Mouse (Mus musculus): ENCODE results near the gene Zfp319. TPM values are rescaled to one million over a fixed set of nuclear protein-coding genes. Genes with fewer than 3 reads are reported as not detected.

Zfp319 gene
- total RNA-seq, 2 experiments from 2014 or later = 12.5 to 14.3 TPM

GRCm38 (mm10) chr8:95348811-95349630 is 17.3 kb upstream of the Zfp319 start:
- peak; percentile 80 for DNase-seq

DNA sequence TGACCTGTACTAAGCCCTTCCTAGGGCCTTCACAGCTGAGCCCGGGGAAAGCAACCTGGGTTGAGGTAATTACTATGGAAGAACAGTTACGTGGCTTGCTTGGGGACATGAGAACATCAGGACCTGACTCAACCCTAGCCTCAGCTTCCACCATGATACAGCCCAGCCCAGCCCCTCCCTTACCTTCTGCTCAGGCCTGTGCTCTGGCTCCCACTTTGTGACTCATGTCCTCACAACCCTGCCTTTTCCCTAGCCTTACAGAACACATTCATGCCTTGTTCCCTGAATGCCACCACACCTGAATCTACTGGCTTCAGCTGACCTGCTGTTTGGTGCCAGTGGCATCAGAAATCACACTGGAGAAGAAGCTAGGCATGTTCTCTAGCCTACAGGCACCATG is 16.6 kb upstream of the Zfp319 start:
- no peak for DNase-seq

DNA sequence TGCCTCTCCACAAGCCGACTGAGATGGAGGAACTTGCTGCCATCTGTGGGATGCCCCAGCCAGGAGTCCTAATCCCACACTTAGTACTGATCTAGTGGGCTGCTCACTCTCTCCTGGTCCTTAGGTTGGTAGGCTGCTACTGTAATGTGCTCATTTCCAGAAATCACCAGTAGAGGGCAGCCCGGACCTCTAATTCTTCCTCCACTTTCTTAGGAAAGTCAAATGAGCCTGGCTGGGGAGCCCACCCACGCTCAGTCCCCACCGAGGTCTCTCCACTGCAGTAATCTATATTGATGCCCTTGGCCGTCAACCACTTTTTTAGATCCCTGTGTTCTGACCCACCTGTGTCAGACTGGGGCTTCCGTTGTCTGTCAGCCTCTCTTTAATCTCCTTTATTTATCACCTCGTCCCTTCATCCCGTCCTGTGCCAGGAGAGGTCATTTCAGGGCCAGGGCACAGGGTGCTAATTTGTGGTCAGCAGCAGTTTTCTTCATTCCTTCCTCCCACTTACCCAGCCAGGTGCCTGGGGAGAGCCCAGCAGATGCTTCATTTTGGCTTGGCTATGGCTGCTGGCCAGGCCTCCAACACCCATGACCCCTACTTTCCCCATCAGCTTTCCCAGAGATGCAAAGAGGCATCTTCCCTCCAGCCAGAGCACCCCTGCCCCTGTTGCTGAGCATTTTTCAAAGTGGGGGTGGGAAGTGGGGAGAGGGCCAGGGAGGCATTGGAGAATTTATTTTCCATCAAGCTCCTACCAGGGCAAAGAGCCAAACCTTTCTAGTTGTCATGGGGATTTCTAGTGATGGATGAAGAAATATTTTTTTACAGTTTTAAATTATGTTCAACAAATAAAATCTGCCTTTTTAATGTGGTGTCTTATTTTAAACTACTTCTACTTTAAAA is 15.1 kb upstream of the Zfp319 start:
- DNase-seq = peak; percentile 88

DNA sequence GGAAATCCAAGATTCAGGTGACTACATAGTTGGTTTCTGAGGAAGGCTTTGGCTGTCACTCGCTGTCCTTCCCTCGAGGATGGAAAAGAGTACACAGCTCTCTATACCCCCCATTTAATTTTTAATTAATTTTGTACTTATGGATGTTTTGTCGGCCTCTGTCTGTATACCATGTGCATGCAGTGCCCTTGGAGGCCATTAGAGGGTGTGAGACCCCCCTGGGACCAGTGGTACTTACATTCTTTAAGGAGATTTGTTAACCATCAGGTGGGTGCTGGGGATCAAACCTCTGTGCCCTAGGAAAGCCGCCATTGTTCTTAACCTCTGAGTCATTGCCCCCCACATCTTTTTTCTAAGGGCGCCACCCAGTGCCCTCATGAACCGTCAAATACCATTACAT is 12.9 kb upstream of the Zfp319 start:
- DNase-seq = no peak

GRCm38 (mm10) chr8:95341721-95342120 is 10.0 kb upstream of the Zfp319 start:
- peak; percentile 65 for DNase-seq

- DNase-seq = no peak
Measured at GRCm38 (mm10) chr8:95336363-95336762, 4.6 kb upstream of the Zfp319 start.

GRCm38 (mm10) chr8:95335706-95336105 is 4.0 kb upstream of the Zfp319 start:
- DNase-seq = no peak

- no peak for DNase-seq
Measured at GRCm38 (mm10) chr8:95332437-95333199, 868 bp upstream of the Zfp319 start.

GRCm38 (mm10) chr8:95331156-95331719 is 512 bp downstream of the Zfp319 start:
- DNase-seq = peak; percentile 79

- no peak for DNase-seq
Measured at GRCm38 (mm10) chr8:95330367-95330766, 1.4 kb downstream of the Zfp319 start.

DNA sequence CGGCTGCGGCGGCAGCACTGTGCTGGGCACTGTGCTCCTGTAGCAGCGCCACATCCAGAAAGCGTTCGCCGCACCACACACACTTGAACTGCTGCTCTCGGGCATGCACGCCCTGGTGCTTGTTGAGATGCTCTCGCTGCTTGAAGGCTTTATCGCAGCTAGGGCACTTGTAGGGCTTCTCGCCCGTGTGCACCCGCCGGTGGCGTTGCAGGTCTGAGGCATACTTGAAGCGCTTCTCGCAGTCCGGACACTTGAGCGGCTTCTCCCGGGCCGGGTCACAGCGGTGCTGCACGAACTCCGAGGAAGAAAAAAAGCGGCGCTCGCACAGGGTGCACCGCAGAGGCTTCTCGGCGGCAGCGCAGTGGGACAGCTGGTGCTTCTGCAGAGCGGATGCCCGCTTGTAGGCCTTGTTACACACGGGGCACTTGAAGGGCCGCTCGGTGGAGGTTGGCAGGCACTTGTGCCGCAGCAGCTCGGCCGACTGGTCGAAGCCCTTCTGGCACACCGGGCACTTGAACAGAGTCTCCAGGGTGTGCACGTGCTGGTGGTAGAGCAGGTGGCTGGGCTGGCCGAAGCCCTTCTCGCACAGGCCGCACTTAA is 3.8 kb downstream of the Zfp319 start:
- no peak for DNase-seq

- DNase-seq = no peak
Measured at GRCm38 (mm10) chr8:95326822-95327221, 4.9 kb downstream of the Zfp319 start.

- no peak for DNase-seq
Measured at GRCm38 (mm10) chr8:95324646-95325045, 7.1 kb downstream of the Zfp319 start.

DNA sequence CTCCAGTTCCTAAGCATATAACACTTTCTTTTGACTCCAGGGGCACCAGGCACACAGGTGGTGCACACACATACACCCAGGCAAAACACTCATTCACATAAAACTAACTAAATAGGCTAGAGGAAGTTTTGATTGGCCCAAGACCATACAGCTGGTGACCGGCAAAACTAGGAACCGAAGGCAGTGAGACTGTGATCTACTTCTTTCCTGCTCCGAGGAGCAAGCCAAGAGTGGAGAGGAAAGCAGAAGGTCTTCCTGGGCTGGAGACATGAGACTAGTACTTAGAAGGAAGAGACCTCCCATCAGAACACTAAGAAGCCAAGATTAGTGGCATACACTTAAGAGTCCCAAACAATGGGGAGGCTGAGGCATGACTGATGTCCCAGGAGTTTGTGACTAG is 8.5 kb downstream of the Zfp319 start:
- no peak for DNase-seq

- peak; percentile 63 for DNase-seq
Measured at GRCm38 (mm10) chr8:95320224-95321139, 11.3 kb downstream of the Zfp319 start.

- no peak for DNase-seq
Measured at GRCm38 (mm10) chr8:95315350-95315749, 16.4 kb downstream of the Zfp319 start.

- no peak for DNase-seq
Measured at GRCm38 (mm10) chr8:95314707-95315106, 17.0 kb downstream of the Zfp319 start.

GRCm38 (mm10) chr8:95313857-95314256 is 17.9 kb downstream of the Zfp319 start:
- no peak for DNase-seq

DNA sequence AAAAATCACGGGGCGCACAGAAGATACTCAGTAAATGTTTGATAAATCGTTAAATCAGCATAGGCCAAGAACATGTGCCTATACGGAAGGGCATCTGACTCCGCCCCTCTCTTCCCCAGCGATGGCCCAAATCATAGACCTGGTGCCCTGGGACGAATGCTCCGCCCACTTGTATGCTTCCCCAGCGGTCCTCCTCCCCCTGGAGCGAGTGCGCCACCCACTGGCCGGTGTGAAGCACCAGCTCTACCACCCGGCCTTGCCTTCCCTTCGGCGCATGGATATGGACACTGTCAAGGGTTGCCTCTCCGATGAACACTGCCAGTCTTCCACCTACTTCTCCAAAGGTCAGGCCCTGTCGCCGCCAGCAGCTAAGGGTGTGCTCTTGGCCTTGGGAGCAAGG is 18.9 kb downstream of the Zfp319 start:
- peak; percentile 42 for DNase-seq

DNA sequence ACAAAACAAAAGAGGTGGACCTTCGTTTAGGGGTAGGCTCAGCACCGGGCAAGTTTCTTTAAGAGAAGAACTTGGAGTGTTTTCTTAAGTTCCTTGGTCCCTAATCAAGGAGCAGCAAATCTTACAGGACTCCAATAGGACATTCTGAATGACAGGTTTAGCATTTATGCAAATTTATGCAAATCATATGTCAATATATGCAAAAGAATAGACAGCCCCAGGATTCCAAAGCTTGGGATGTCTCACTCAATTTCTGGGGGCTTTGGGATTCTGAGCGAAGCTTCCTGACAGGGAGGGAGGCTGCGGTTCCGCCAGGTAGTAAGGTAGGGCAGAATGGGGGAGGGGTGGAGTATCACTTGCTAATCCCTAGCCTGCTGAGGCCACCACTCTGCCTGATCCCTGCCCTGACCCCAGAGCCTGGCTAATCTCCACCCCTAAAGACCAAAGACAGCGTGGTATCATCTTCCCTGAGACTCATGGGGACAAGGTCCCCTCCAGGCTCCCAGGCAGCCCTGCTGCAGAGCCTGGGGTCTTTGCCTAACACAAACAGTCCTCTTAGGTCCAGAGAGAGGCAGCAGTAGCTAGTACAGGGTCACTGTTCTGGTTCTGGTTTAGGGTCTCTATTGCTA is 21.3 kb downstream of the Zfp319 start, which contains the start of gene Tepp:
Gene Tepp (plus strand): TSS at position 225 of the 629 bp plus-strand sequence.
- DNase-seq = no peak
